Mouse (Mus musculus) intestine, embryonic 15.5 days (tissue): ENCODE data around the gene Hs6st3. TPM values are rescaled to one million over a fixed set of nuclear protein-coding genes. Genes with fewer than 3 reads are reported as not detected.

ENCODE experiments used
- ATAC-seq: fragments of 200-750 bp; cut with Nextera tagmentation; 2 replicates; pipeline ENCODE4 v1.8.0; 2017; ENCODE audit warnings: moderate TSS enrichment, moderate library complexity
- H3K27ac ChIP-seq: fragments of 300-500 bp; sonication (generic); 2 replicates; pipeline ENCODE4 v1.5.1; 2015; ENCODE audit warnings: mild to moderate bottlenecking, inconsistent platforms
- H3K27me3 ChIP-seq: fragments of 300-500 bp; sonication (generic); replicated peaks from 2 replicates; pipeline ENCODE4 v1.6.1; 2015; ENCODE audit warnings: inconsistent platforms
- H3K36me3 ChIP-seq: fragments of 300-500 bp; sonication (generic); 2 replicates; pipeline ENCODE4 v1.6.1; 2015; ENCODE audit warnings: inconsistent platforms
- H3K4me1 ChIP-seq: fragments of 300-500 bp; sonication (generic); replicated peaks from 2 replicates; pipeline ENCODE4 v1.6.1; 2015; ENCODE audit warnings: inconsistent platforms
- H3K4me2 ChIP-seq: fragments of 300-500 bp; sonication (generic); replicated peaks from 2 replicates; pipeline ENCODE4 v1.6.1; 2015; ENCODE audit warnings: mild to moderate bottlenecking, inconsistent platforms
- H3K4me3 ChIP-seq: fragments of 300-500 bp; sonication (generic); replicated peaks from 2 replicates; pipeline ENCODE4 v1.5.1; 2015; ENCODE audit warnings: inconsistent platforms
- H3K9ac ChIP-seq: fragments of 300-500 bp; sonication (generic); 2 replicates; pipeline ENCODE4 v1.6.1; 2015; ENCODE audit warnings: inconsistent platforms
- H3K9me3 ChIP-seq: fragments of 300-500 bp; sonication (generic); 2 replicates; pipeline ENCODE4 v1.6.1; 2016; ENCODE audit warnings: inconsistent platforms
- WGBS: fragments of 180-500 bp; shearing (Covaris S2); methylation state at CpG from one replicate; pipeline ENCODE4 v1.1.7; 2015; 5-methylcytosine and 5-hydroxymethylcytosine counted together
- polyA plus RNA-seq: library from polyadenylated mRNA; unstranded; fragments of >200 nt; fragmentation: Nextera tagmentation; extraction: Ambion mirVana; gene quantifications from 2 replicates; pipeline ENCODE4 v1.2.1, GENCODE M21; 2015

Gene Hs6st3
- polyA plus RNA-seq, 1 experiment from 2014 or later, result 0.14 TPM

DNA sequence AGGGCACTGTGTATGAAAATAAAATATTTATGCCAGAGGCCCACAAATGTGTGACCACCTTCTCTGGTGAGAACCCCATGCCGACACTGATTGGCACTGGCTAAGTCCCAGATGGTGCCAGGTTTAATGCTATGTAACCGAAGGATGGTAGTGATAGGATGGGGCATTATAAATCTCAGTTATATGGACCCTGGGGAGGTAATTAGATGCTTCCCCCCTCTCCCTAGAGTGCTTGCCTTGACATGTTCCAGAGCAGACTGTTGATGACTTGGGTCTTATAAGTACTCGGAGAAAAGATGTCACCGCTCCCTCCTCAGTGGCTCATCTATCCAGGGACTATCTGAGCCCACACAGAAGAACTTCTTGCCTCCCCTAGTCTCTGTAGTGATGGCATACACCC, 561.8 kb downstream of the Hs6st3 start:
- 88% methylated on average over 4 of the region's 4 CpGs for WGBS

DNA sequence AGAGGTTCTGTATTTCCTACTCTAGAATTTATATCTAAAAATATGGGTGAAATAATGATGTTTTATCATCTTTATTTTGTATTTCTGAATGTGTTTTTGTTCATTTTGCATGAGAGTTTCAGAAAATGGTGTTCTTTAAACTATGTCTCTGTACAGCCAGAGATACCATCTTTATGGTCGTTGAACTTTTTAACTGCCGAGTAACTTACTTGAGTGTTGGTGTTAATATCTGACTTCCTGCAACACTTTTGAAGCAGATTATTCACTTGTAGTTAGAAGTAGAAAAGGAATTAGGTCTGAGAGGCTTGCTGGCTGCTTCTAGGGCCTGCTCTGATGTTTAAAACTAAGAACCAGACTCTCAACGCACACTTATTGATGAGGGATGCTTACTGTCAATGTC, 576.6 kb downstream of the Hs6st3 start:
- H3K9me3 ChIP-seq, result no peaks in the 10 kb centered on the region
- H3K36me3 ChIP-seq, result no peaks in the 10 kb centered on the region
- no peaks in the 10 kb centered on the region for H3K27me3 ChIP-seq
- WGBS, result 60% methylated on average over 3 of the region's 3 CpGs
- H3K4me1 ChIP-seq, result no peaks in the 10 kb centered on the region
- H3K27ac ChIP-seq, result no peak overlapping the region
- no peak overlapping the region for H3K9ac ChIP-seq
- no peak overlapping the region for H3K4me2 ChIP-seq
- ATAC-seq, result no peak
- H3K4me3 ChIP-seq, result no peak overlapping the region

More for the DNA sequence above, 561.8 kb downstream of the Hs6st3 start:
- H3K4me2 ChIP-seq, result no peak overlapping the region
- H3K9ac ChIP-seq, result no peak overlapping the region
- no peak overlapping the region for H3K4me3 ChIP-seq
- no peak for ATAC-seq
- no peaks in the 10 kb centered on the region for H3K36me3 ChIP-seq
- H3K27me3 ChIP-seq, result no peaks in the 10 kb centered on the region
- H3K27ac ChIP-seq, result no peak overlapping the region
- no peaks in the 10 kb centered on the region for H3K4me1 ChIP-seq
- H3K9me3 ChIP-seq, result no peaks in the 10 kb centered on the region

DNA sequence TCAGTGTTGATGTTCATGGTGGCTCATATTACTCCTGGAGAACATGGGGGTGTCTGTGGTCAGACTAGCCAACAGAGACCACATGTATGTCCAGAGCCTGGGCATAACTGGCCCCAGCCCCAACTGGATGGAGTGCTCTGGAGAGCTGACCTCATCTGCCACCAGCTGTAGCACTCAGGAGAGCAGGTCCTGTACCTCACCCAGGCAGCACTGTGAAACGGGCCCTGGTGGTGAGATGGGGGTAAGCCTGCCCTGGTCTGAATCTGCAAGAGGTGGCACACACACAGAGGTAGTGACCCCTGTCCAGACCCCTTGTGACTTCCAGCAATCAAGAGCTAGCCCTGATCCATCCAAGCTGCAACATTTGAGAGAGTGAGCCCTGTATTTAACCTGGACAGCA, 579.2 kb downstream of the Hs6st3 start:
- Histone ChIP-seq H3K4me3 (no peak overlapping the region), H3K4me2 (no peak overlapping the region), H3K27me3 (no peaks in the 10 kb centered on the region), H3K4me1 (no peaks in the 10 kb centered on the region), H3K36me3 (no peaks in the 10 kb centered on the region), H3K27ac (no peak overlapping the region), H3K9ac (no peak overlapping the region), H3K9me3 (no peaks in the 10 kb centered on the region)
- ATAC-seq, result no peak
- 70% methylated on average over 1 of the region's 1 CpGs for WGBS

DNA sequence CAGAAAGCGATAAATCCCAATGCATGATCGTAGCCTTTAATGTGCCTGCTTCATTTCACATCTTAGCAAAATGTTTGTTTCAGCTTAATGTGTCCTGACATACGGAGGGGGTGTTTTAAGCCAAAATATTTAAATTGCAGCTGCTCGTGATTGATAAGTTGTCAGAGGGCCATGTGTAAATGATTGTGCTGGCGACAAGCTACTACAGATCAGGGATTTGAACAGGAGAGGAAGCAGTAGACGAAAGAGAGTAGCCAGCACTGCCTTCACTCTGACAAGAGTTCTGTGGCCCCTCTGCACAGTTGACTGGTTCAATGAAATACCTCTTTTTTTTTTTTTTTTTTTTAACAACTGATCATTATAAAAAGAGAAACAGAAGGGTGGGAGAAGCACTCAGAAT, 587.0 kb downstream of the Hs6st3 start:
- H3K27me3 ChIP-seq, result no peaks in the 10 kb centered on the region
- 71% methylated on average over 6 of the region's 6 CpGs for WGBS
- no peak overlapping the region for H3K4me3 ChIP-seq
- no peaks in the 10 kb centered on the region for H3K9me3 ChIP-seq
- ATAC-seq, result no peak
- H3K4me1 ChIP-seq, result no peaks in the 10 kb centered on the region
- H3K9ac ChIP-seq, result no peak overlapping the region
- H3K4me2 ChIP-seq, result no peak overlapping the region
- no peak overlapping the region for H3K27ac ChIP-seq
- H3K36me3 ChIP-seq, result no peaks in the 10 kb centered on the region

DNA sequence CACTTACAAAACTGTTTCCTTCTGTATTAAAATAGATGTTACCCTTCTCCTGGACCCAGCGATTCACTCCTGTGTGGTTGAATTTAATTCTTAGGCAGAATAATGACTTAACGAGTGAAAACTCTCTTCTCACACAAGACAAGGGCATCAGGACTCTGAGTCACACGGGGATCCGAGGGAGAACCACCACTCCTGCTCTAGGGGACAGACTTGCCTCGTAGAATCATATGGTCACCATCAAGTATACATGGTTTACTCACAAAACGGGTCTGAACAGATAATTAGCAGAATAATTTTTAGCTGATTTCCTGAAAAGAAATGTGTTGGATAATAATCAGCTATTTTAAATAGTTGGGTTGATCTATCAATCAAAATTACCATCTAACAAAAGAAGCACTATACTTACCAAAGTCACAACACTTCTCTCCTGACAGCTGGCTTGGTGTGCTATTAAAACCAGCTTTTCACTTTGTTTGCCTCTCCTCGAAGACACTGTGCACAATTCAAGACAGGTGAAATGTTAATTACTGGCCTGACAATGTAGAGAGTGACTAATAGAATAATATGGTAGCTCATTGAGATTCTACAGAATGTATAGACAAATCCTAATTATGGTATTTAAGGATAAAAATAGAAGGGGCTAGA, 593.4 kb downstream of the Hs6st3 start:
- H3K27ac ChIP-seq, result no peak overlapping the region
- no peaks in the 10 kb centered on the region for H3K9me3 ChIP-seq
- H3K36me3 ChIP-seq, result no peaks in the 10 kb centered on the region
- H3K9ac ChIP-seq, result no peak overlapping the region
- H3K27me3 ChIP-seq, result no peaks in the 10 kb centered on the region
- no peak for ATAC-seq
- no peak overlapping the region for H3K4me3 ChIP-seq
- no peak overlapping the region for H3K4me2 ChIP-seq
- 74% methylated on average over 7 of the region's 7 CpGs for WGBS
- no peaks in the 10 kb centered on the region for H3K4me1 ChIP-seq

DNA sequence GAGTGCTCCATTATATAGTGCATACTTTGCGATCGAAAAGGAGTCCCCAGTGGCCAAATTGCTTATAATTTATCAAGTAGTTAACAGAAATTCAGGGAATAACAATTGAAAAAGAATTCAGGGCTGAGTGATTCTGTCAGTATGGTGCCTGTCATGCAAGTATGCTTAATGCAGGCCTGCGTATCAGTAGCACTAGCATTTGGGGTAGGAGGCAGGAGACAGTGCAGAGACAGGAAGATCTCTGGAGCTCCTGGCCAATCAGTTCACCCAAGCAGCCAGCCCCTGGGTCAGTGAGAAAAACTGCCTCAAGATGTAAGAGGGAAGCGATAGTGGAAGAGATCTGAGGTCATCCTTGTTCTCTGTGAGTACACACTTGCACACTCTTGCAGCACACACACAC, 594.1 kb downstream of the Hs6st3 start:
- no peak overlapping the region for H3K27ac ChIP-seq
- ATAC-seq, result no peak
- no peaks in the 10 kb centered on the region for H3K9me3 ChIP-seq
- H3K9ac ChIP-seq, result no peak overlapping the region
- no peaks in the 10 kb centered on the region for H3K4me1 ChIP-seq
- 83% methylated on average over 4 of the region's 4 CpGs for WGBS
- no peak overlapping the region for H3K4me2 ChIP-seq
- H3K4me3 ChIP-seq, result no peak overlapping the region
- no peaks in the 10 kb centered on the region for H3K36me3 ChIP-seq
- no peaks in the 10 kb centered on the region for H3K27me3 ChIP-seq

DNA sequence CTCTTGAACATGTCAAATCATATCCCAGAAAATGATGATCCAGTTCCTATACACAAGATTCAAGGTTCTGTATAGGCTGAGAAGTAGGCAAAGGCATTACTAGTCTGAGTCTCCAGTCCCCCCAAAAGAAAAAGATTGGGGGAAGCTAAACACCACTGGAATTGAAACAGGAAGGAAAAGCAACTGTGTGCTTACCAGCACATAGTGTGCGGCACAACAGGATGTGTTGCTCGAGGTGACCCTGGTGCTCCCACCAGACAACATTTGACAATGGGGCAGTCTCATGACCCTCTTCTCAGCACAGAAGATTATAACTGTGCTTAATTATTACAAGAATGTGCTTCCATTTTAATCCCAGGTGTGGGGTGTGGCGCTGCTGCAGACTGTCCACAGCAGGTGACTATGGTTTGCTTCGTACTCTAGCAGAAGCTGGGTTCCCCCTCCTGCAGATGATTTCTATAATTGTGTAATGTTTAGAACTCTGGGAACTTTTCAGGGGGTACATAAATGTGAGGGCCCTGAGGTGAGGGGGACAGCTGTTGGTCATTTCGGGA, 599.3 kb downstream of the Hs6st3 start:
- ATAC-seq, result peak; percentile 71
- 72% methylated on average over 5 of the region's 5 CpGs for WGBS
- H3K27me3 ChIP-seq, result no peaks in the 10 kb centered on the region

DNA sequence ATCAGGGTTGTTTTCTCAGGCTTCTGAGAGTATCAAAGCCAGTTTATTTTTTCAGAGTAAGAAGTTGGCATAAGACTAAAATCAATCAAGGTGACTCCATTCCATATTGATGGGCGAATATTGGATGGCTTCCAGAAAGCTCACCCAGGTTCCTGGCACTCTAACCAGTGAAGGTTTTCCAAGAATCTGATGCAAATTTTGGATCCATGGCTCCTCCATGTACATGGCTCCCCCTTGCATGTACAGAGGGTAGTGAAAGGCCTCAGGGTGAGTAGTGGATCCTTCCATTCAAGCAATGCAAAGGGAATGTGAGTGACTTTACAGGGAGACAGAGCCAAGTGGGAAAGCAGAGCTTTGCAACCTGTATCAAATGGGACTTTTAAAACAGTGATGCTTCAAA, 603.6 kb downstream of the Hs6st3 start:
- H3K4me2 ChIP-seq, result no peak overlapping the region
- no peaks in the 10 kb centered on the region for H3K9me3 ChIP-seq
- no peaks in the 10 kb centered on the region for H3K27me3 ChIP-seq
- no peak overlapping the region for H3K27ac ChIP-seq
- H3K4me3 ChIP-seq, result no peak overlapping the region
- 88% methylated on average over 1 of the region's 1 CpGs for WGBS
- no peak overlapping the region for H3K9ac ChIP-seq
- no peak for ATAC-seq
- no peaks in the 10 kb centered on the region for H3K36me3 ChIP-seq
- 0 out of 2 replicates have a peak, but pooled peaks cover 3% of the 10 kb centered on the region for H3K4me1 ChIP-seq

More for the DNA sequence above, 599.3 kb downstream of the Hs6st3 start:
- Histone ChIP-seq H3K4me2 (no peak overlapping the region), H3K9me3 (no peaks in the 10 kb centered on the region), H3K4me3 (no peak overlapping the region), H3K27ac (no peak overlapping the region), H3K4me1 (0 out of 2 replicates have a peak, but pooled peaks cover 3% of the 10 kb centered on the region), H3K9ac (no peak overlapping the region), H3K36me3 (no peaks in the 10 kb centered on the region)

DNA sequence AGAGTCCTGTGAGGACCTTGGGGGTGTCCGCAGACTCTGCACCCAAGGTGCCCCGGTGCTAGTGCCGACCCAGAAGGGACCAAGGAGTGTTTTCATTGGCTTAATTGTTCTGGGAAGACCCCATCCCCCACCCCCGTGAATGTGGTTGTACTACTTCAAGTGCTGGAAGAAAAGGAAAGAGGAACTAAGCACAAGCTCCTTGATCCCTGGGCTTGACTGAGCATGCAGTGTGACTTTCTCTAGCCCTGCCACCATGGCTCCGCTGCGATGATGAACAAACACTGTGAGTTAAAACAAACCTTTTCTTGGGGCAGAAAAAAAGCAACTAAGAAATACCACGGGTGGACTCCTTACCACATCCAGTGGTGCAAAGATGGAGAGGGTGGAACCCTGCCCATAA, 623.2 kb downstream of the Hs6st3 start:
- H3K27me3 ChIP-seq, result no peaks in the 10 kb centered on the region
- no peak for ATAC-seq
- H3K4me1 ChIP-seq, result no peaks in the 10 kb centered on the region
- no peak overlapping the region for H3K9ac ChIP-seq
- H3K27ac ChIP-seq, result no peak overlapping the region
- 89% methylated on average over 7 of the region's 7 CpGs for WGBS
- H3K36me3 ChIP-seq, result no peaks in the 10 kb centered on the region
- H3K4me2 ChIP-seq, result no peak overlapping the region
- no peaks in the 10 kb centered on the region for H3K9me3 ChIP-seq
- no peak overlapping the region for H3K4me3 ChIP-seq

DNA sequence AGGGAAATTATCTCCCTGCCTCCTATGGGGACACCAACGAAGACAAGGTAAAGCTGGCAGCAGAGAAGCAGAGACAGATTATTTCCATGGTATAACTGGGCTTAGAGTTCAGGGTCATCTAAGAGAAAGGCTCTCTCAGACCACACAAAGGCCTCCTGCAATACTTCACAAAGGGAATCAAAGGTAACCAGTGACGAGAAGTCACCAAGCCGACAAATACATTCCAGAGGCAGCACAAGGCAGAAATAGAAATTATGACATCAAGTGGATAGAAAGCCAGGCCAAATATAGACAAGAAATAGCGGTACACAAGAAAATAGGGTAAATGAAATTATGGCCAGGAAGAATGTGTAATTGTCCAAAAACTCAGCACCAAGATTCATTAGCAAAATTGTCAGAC, 633.9 kb downstream of the Hs6st3 start:
- Histone ChIP-seq H3K4me2 (no peak overlapping the region), H3K4me3 (no peak overlapping the region), H3K9me3 (no peaks in the 10 kb centered on the region), H3K27ac (no peak overlapping the region), H3K9ac (no peak overlapping the region), H3K27me3 (no peaks in the 10 kb centered on the region), H3K4me1 (no peaks in the 10 kb centered on the region), H3K36me3 (no peaks in the 10 kb centered on the region)
- WGBS, result 66% methylated on average over 4 of the region's 4 CpGs
- no peak for ATAC-seq

DNA sequence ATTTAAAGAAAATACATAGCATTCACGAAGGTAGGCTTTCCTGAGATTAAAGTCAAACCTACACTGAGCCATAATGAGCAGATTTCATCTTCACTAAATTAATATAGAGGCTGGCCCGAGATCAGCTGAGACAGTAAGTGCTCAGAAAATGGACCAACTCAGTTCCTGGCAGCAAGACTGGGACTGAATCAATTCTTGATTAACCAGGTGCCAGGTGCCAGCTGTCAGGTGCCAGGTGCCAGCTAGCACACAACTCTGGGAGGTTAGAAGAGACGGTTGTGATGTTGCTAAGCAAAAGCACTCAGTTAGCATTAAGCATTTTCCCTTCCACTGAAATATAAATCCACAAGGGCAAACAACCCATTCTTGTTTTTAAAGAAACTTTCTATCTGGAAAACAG, 638.1 kb downstream of the Hs6st3 start:
- Histone ChIP-seq H3K4me1 (no peaks in the 10 kb centered on the region), H3K36me3 (no peaks in the 10 kb centered on the region), H3K27me3 (no peaks in the 10 kb centered on the region), H3K4me2 (no peak overlapping the region), H3K27ac (no peak overlapping the region), H3K9ac (no peak overlapping the region), H3K9me3 (no peaks in the 10 kb centered on the region), H3K4me3 (no peak overlapping the region)
- WGBS, result 82% methylated on average over 3 of the region's 3 CpGs
- no peak for ATAC-seq

DNA sequence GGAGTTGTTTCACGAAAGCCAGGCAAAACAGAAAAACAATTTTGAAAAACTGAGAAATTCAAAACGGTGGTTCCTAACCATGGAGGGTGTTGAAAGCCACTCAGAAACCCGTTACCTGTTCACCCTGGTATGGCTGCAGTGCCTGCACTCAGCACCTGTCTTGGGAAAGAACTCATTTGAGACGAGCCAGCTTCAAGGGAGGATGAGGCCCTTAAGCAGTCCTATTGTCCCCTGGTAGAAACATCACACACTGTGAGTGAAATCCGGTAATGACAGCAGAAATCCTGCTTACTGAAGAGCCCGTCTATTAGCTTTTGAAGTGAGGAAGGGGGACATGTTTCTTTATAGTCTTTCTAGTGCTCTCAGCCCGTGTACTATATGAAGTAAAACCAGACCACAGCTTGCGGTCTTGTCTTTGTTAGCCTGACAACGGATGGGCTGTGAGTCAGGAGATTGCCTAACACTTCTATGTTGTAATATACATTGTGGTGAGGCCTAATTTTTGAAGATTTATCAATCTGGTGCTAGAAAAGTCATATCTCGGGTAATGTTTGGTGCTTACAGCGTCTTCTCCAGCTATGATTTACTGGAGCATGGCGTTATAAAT, 641.9 kb downstream of the Hs6st3 start:
- H3K9me3 ChIP-seq, result no peaks in the 10 kb centered on the region
- 78% methylated on average over 12 of the region's 12 CpGs for WGBS
- H3K4me1 ChIP-seq, result no peaks in the 10 kb centered on the region
- no peak overlapping the region for H3K4me2 ChIP-seq
- no peak overlapping the region for H3K9ac ChIP-seq
- no peaks in the 10 kb centered on the region for H3K36me3 ChIP-seq
- no peaks in the 10 kb centered on the region for H3K27me3 ChIP-seq
- H3K27ac ChIP-seq, result no peak overlapping the region
- H3K4me3 ChIP-seq, result no peak overlapping the region
- no peak for ATAC-seq

DNA sequence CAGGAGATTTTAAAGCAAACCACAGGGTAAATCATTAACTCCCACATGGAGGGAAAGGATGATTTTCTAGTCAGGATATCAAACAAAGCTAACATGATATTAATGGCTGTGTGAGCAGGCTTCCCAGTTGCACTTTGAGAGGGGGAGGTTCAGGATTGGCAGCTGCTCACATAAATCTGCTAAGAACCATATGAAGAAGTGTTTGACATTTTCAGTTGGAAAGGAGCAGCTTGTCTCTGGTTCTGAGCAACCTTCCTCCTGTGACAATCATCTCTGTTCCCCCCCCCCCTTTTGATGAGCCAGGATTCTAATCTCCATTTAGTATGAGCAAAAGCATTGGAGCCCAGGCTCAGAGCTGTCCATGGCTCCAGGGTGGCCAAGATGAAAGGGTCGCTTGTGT, 643.0 kb downstream of the Hs6st3 start:
- WGBS, result 92% methylated on average over 1 of the region's 1 CpGs
- no peaks in the 10 kb centered on the region for H3K4me1 ChIP-seq
- H3K4me3 ChIP-seq, result no peak overlapping the region
- H3K36me3 ChIP-seq, result no peaks in the 10 kb centered on the region
- no peaks in the 10 kb centered on the region for H3K9me3 ChIP-seq
- H3K9ac ChIP-seq, result no peak overlapping the region
- H3K27me3 ChIP-seq, result no peaks in the 10 kb centered on the region
- ATAC-seq, result 0 out of 2 replicates have a peak, but pooled peaks have one; percentile 23
- no peak overlapping the region for H3K27ac ChIP-seq
- no peak overlapping the region for H3K4me2 ChIP-seq
